Mouse (Mus musculus) left cerebral cortex, adult 2 months (tissue): ENCODE measurements at regions not wholly inside any gene's neighbourhood (a gene's known extent, or its start where the extent isn't known, plus 50 kb on each side); places are given as distances from the start of the nearest gene placed in this dataset.
A peak's percentile ranks its signal among the peaks of the same experiment; 100 is the strongest.

Source experiments
- DNase-seq, 2 experiments: peaks; one replicate each; pipeline ENCODE4 v3.0.0; 2021 to 2022; ENCODE audit warnings: low spot score in 2 of 2, mixed read lengths in 1 of 2; ENCODE audit errors: extremely low spot score in 1 of 2
- H3K27ac ChIP-seq: fragments of 200-600 bp; 2 replicates; pipeline ENCODE4 v1.8.1; 2022
- H3K4me3 ChIP-seq: fragments of 200-600 bp; 2 replicates; pipeline ENCODE4 v1.8.1; 2022
- CTCF ChIP-seq: fragments of 200-600 bp; IDR thresholded peaks from 2 replicates; pipeline ENCODE4 v1.8.1; 2022; ENCODE audit warnings: antibody characterized with exemption, mild to moderate bottlenecking, moderate library complexity
- intact Hi-C: fragments of 180-260 bp; cut with DNase I; formaldehyde crosslinking; loops from one replicate; pipeline ENCODE4 v1.15.1; 2025

- Histone ChIP-seq H3K4me3 (no peak overlapping the region), H3K27ac (no peak overlapping the region)
- intact Hi-C loops = no loop called here
- DNase-seq = no peak
- TF ChIP-seq CTCF = no peak
These were observed 186.0 kb upstream of the Rhobtb1 start for GRCm38 (mm10) chr10:68965271-68965670.

DNA sequence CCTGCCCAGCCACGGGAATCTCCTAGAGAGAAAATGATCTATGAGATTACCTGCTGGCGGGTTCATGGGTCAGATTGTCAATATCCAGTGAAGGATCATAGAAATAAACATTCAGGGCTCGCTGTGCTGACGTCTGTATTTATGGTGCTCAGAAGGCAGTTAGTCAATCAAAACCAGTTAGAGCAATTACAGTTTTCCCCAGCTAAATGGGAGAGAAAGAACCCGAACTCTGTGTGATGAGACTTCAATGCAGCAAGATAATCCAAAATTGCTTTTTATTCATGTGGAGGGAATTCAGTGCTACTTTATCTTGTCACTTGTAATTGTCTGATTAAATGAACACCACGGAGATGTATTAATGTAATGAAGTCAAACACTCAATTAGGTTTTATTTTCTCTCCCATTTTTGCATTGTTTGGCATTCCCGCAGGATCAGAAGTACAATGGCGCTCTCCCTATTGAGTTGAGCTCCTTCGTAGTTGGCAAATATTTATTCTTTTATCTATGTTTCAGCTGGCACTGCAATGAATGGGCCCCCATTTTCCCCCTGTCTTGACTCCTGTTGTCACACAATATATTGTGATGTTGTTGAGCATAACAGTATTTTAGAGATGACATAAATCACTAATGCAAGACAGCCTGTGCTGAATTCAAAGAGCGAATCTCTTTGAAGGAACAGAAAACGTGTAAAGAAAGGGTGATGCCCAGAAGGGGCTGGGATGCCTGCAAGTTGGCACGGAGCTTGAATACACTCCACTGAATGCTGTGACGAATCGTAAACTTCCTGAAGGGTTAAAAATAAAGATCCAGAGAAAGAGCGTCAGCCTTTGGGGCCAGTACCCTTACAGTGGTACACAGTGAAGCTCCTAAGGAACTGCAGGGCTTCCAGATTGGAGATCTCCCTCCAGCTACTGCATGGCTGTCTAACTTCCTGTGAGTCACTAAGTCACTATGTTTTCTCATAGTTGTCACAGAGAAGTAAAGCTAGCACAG lies 183.0 kb upstream of the Rhobtb1 start:
- Histone ChIP-seq H3K4me3 (no peak overlapping the region), H3K27ac (no peak overlapping the region)
- no peak for DNase-seq
- no peak for TF ChIP-seq CTCF
- intact Hi-C loops = no loop called here

DNA sequence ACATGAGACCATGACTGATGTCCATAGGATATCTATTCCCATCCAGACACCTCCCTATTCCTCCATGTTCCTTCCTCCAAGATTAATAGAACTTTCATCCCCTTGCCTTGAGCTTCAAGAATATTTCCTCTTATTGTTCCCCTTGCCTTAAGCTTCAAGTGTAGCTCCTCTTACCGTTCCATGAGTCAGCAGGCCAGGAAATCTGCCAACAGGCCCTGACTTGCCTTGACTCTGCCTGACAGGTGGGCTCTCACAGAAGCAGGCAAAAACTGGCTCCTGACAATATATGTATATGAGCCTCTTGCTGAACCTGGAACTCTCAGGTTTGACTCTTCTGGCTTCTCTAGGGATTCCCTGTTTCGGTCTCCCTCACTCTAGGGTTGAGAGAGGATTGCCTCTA lies 180.7 kb upstream of the Rhobtb1 start:
- intact Hi-C loops = no loop called here
- Histone ChIP-seq H3K4me3 (no peak overlapping the region), H3K27ac (no peak overlapping the region)
- no peak for DNase-seq
- no peak for TF ChIP-seq CTCF

GRCm38 (mm10) chr10:68974771-68975170 lies 176.5 kb upstream of the Rhobtb1 start:
- intact Hi-C loops = no loop called here
- TF ChIP-seq CTCF = no peak
- no peak for DNase-seq
- H3K27ac ChIP-seq = no peak overlapping the region
- no peak overlapping the region for H3K4me3 ChIP-seq

DNA sequence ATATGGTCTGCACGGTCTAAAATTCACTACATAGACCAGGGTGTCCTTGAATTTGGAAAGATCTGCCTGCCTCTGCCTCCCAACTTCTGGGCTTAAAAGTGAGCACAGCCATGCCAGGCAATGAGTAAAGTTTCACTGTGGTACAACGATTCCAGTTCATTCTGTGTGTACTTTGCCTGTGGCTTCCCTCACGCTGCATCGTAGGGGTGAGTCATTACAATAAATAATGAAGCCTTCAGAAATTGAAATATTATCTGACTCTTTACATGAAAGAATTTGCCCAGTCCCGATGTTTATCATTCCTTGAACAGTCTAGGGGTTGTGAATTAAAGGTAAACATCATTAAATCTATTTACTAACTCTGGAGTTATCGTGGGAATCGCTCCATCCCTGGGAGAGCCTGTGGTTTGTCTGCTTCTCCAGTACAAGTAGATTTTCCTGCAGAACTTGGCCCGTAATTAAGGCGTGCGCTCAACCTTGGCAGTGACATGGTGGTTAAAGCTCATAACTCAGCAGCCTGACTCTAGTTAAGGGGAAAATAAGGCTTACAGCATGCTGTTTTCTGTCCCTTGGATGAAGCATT lies 174.7 kb upstream of the Rhobtb1 start:
- no peak for TF ChIP-seq CTCF
- no peak for DNase-seq
- Histone ChIP-seq H3K27ac (no peak overlapping the region), H3K4me3 (no peak overlapping the region)
- intact Hi-C loops = no loop called here

DNA sequence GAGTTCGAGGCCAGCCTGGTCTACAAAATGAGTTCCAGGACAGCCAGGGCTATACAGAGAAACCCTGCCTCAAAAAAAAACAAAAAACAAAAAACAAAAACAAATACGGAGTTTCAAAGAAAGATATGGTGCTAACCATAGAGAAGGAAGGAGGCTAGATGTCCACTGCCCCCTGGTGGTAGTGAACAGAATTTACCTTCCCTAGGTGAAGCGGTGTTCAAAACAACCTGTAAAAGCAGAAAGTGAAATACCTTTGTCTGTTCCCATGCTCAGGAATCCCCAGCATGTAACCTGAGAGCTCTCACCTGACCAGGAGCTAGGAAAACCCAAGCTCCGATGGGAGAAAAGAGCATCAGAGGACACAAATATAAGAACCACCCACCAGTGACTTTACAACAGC lies 173.1 kb upstream of the Rhobtb1 start:
- no peak overlapping the region for H3K27ac ChIP-seq
- peak; percentile 59 for TF ChIP-seq CTCF
- no peak overlapping the region for H3K4me3 ChIP-seq
- intact Hi-C loops = no loop called here
- no peak for DNase-seq

- H3K4me3 ChIP-seq = no peak overlapping the region
- intact Hi-C loops = no loop called here
- no peak overlapping the region for H3K27ac ChIP-seq
- TF ChIP-seq CTCF = no peak
- DNase-seq = no peak
These were observed 171.3 kb upstream of the Rhobtb1 start for GRCm38 (mm10) chr10:68979949-68980348.

DNA sequence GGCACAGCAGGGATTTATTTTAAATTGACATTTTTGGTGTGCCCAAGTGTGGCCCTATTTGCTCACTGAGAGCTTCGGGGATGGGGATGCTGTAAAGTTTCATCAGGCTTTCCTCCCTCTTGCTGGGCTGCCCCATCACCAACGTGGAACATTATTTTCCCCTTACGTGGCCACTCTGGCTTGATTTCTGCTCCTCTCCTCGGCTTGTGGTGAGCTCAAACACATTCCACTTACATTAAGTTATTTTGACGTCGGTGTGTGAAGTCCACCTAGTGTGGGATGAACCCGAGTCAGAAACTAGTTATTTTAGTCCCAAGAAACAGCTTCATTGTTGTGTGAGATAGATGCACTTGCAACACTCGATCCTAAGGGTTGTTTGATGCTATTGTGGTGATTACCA lies 168.9 kb upstream of the Rhobtb1 start:
- Histone ChIP-seq H3K27ac (no peak overlapping the region), H3K4me3 (no peak overlapping the region)
- intact Hi-C loops = no loop called here
- no peak for TF ChIP-seq CTCF
- no peak for DNase-seq

- no peak for DNase-seq
- no peak overlapping the region for H3K27ac ChIP-seq
- TF ChIP-seq CTCF = no peak
- H3K4me3 ChIP-seq = no peak overlapping the region
- intact Hi-C loops = no loop called here
These were observed 160.7 kb upstream of the Rhobtb1 start for GRCm38 (mm10) chr10:68990584-68990983.

- H3K27ac ChIP-seq = no peak overlapping the region
- H3K4me3 ChIP-seq = no peak overlapping the region
- intact Hi-C loops = no loop called here
- DNase-seq = no peak
- TF ChIP-seq CTCF = no peak
These were observed 151.6 kb upstream of the Rhobtb1 start for GRCm38 (mm10) chr10:68999610-69000009.

DNA sequence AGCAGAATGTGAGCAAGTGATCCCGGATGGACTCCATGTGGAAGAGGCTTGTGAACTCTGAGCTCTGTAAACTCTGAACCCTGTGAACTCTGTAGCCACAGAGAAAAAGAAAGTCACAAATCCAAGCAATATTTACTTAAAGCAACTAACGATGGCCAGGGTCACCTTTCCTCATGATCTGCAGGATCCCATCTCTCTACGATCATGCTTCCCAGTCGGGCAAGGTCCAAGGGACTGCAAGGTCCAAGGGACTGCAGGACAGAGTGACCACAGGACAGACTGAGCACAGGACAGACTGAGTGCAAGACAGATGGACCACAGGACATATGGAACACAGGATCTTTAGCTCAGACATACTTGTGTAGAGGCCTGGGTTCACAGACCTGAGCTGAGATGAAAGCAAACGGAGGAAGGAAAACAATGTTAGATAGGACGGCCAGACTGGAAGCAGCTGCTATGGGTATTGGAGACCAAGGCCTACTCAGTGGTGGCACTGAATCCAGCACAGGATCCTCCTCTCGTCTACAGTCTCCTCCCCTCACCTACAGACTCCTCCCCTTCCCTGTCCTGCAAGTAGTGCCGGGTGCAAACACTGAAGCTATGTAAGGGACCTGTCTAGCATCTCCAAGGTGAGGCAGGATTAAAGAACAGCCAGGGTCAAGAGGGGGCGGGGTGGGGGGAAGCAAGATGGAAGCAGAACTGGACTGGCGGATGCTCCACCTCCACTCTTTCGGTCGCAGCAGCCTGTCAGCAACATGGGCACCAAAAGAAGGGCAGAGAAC lies 149.4 kb upstream of the Rhobtb1 start:
- H3K27ac ChIP-seq = no peak overlapping the region
- DNase-seq = no peak
- TF ChIP-seq CTCF = no peak
- intact Hi-C loops = no loop called here
- no peak overlapping the region for H3K4me3 ChIP-seq
